Mouse (Mus musculus): ENCODE measurements at regions not wholly inside any gene's neighbourhood (a gene's known extent, or its start where the extent isn't known, plus 50 kb on each side); places are given as distances from the start of the nearest gene placed in this dataset.

DNA sequence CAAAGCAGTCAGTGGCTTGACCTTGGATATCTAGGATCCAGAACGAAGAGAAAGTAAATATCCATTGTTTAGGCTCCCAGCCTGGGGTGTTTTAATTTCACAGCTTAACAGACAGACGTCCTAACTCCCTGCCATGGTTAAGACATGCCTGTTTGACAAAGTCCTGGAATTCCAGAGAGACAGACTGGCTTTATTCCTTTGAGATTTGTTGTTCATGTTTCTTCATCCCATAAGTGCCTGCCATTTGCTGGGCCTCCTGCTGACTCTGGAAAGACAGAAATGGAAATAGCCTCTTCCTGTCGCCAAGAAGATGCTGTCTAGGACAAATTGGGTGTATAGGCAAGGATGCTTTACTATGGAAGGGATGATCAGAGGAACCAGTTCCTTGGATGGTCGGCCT lies 285.5 kb downstream of the Rnf144a start:
- H3K27me3 ChIP-seq (ENCODE audit: insufficient read depth, low read length): no peaks in the 10 kb centered on the region
- H3K9me3 ChIP-seq (ENCODE audit: low read length): no peaks in the 10 kb centered on the region
- no peaks in the 10 kb centered on the region; the same call in 1 of the 2 replicates for H3K4me1 ChIP-seq (replicated peaks; ENCODE audit: low read depth, low read length)
- no peak for TF ChIP-seq NANOG (IDR thresholded peaks at IDR 0.05; ENCODE audit: borderline replicate concordance, low read length)
- TF ChIP-seq CTCF (conservative IDR thresholded peaks at IDR 0.05; ENCODE audit: low read length): no peak
- no peak for TF ChIP-seq POU5F1 (IDR thresholded peaks at IDR 0.05; ENCODE audit: borderline replicate concordance, low read length)
- no peaks in the 10 kb centered on the region for H3K36me3 ChIP-seq (ENCODE audit: insufficient read depth, low read length)
- no peak overlapping the region for H3K4me3 ChIP-seq (replicated peaks; ENCODE audit: low read length)

DNA sequence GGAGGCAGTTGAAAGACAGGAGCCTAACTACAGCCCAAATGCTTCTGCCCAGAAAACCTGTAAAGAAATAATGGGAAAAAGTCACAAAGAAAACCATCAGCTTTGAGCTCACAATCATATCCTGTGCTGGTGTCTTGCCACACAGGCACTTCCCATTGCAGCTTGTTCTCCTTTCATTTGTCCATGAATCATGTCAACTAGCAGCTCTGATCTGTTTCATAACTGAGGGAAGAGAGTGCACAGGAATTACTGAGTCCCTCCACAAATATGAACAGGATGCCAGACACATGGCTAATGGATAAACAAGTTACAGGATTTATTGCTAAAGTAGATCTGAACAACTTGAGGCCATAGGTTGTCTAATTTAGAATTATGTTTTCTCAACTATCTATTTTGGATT lies 286.2 kb downstream of the Rnf144a start:
- no peaks in the 10 kb centered on the region for H3K27me3 ChIP-seq (ENCODE audit: insufficient read depth, low read length)
- H3K36me3 ChIP-seq (ENCODE audit: insufficient read depth, low read length): no peaks in the 10 kb centered on the region
- no peaks in the 10 kb centered on the region; the same call in 1 of the 2 replicates for H3K4me1 ChIP-seq (replicated peaks; ENCODE audit: low read depth, low read length)
- TF ChIP-seq NANOG (IDR thresholded peaks at IDR 0.05; ENCODE audit: borderline replicate concordance, low read length) (no peak), CTCF (conservative IDR thresholded peaks at IDR 0.05; ENCODE audit: low read length) (no peak), POU5F1 (IDR thresholded peaks at IDR 0.05; ENCODE audit: borderline replicate concordance, low read length) (no peak)
- no peak overlapping the region for H3K4me3 ChIP-seq (replicated peaks; ENCODE audit: low read length)
- H3K9me3 ChIP-seq (ENCODE audit: low read length): no peaks in the 10 kb centered on the region

DNA sequence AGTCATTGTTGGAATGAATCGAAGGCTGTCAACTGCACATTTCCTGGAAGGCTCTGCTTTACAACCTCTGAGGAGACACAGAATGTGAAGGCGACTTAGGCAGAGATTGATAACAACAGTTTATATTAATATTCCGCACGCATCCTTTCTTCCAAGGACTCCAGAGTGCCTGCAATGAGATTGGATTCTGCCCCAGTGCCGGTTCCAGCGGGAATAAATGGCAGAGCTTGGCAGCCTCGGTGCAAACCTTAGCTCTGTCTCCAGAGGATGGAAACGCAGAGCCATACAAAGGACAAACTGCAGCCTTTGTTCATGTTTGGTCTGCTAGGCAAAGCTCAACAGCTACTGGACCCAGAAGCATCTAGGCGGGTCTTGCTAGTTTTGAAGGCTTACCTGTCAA lies 288.8 kb downstream of the Rnf144a start:
- no peaks in the 10 kb centered on the region for H3K36me3 ChIP-seq (ENCODE audit: insufficient read depth, low read length)
- H3K9me3 ChIP-seq (ENCODE audit: low read length): no peaks in the 10 kb centered on the region
- H3K4me1 ChIP-seq (replicated peaks; ENCODE audit: low read depth, low read length): no peaks in the 10 kb centered on the region; the same call in 1 of the 2 replicates
- no peaks in the 10 kb centered on the region for H3K27me3 ChIP-seq (ENCODE audit: insufficient read depth, low read length)
- TF ChIP-seq CTCF (conservative IDR thresholded peaks at IDR 0.05; ENCODE audit: low read length) (no peak), POU5F1 (IDR thresholded peaks at IDR 0.05; ENCODE audit: borderline replicate concordance, low read length) (no peak), NANOG (IDR thresholded peaks at IDR 0.05; ENCODE audit: borderline replicate concordance, low read length) (no peak)
- no peak overlapping the region for H3K4me3 ChIP-seq (replicated peaks; ENCODE audit: low read length)

DNA sequence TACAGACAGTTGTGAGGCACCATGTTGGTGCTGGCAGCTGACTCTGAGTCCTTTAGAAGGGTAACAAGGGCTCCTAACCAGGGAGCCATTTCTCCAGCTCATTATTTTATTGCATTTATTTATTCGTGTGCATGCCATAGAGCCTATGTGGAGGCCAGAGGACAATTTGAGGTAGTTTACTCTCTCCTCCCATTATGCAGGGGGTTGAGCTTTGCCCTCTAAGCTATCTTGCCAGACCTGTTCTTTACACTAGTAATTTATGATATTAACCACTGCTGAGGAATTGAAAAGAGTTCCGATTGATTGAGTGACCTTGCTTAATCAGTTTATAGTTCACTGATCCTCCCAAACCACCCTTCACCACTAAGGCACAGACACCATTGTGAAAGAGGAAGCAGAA lies 290.8 kb downstream of the Rnf144a start:
- H3K36me3 ChIP-seq (ENCODE audit: insufficient read depth, low read length): no peaks in the 10 kb centered on the region
- no peak overlapping the region for H3K4me3 ChIP-seq (replicated peaks; ENCODE audit: low read length)
- H3K27me3 ChIP-seq (ENCODE audit: insufficient read depth, low read length): no peaks in the 10 kb centered on the region
- H3K4me1 ChIP-seq (replicated peaks; ENCODE audit: low read depth, low read length): no peaks in the 10 kb centered on the region; the same call in 1 of the 2 replicates
- H3K9me3 ChIP-seq (ENCODE audit: low read length): no peaks in the 10 kb centered on the region
- TF ChIP-seq POU5F1 (IDR thresholded peaks at IDR 0.05; ENCODE audit: borderline replicate concordance, low read length) (no peak), NANOG (IDR thresholded peaks at IDR 0.05; ENCODE audit: borderline replicate concordance, low read length) (no peak), CTCF (conservative IDR thresholded peaks at IDR 0.05; ENCODE audit: low read length) (no peak)

DNA sequence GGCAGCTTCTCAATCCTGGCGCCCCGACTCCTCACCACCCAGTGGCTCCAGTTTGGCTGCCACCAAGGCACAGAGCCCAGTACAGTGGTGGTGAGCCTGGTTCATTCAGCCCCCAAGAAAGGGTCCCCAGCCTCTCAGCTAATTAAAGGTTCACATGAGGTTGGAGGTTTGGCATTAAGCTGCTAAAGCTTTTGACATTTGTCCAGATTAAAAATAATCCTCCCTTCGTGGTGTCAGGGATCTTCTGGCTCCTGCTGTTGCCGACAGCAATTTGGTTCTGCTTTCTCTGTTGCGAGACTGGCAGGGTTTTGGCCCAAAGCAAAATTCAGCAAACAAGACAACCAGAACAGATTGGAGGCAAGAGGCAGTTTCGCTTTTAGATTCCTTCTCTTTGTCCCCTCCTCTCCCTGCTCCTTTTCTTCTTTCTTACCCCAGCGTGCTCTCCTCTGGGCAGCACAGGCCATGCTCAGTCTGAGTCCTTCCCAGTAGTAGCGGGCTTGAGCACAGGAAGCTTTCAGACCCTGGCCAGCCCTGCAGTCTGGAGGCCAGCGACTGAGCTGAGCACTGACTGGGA lies 299.6 kb downstream of the Rnf144a start:
- Histone ChIP-seq H3K27me3 (ENCODE audit: insufficient read depth, low read length) (no peaks in the 10 kb centered on the region), H3K4me3 (replicated peaks; ENCODE audit: low read length) (no peak overlapping the region), H3K9me3 (ENCODE audit: low read length) (no peaks in the 10 kb centered on the region), H3K4me1 (replicated peaks; ENCODE audit: low read depth, low read length) (no peaks in the 10 kb centered on the region), H3K36me3 (ENCODE audit: insufficient read depth, low read length) (no peaks in the 10 kb centered on the region)
- TF ChIP-seq NANOG (IDR thresholded peaks at IDR 0.05; ENCODE audit: borderline replicate concordance, low read length): no peak
- TF ChIP-seq CTCF (conservative IDR thresholded peaks at IDR 0.05; ENCODE audit: low read length): no peak
- TF ChIP-seq POU5F1 (IDR thresholded peaks at IDR 0.05; ENCODE audit: borderline replicate concordance, low read length): no peak

DNA sequence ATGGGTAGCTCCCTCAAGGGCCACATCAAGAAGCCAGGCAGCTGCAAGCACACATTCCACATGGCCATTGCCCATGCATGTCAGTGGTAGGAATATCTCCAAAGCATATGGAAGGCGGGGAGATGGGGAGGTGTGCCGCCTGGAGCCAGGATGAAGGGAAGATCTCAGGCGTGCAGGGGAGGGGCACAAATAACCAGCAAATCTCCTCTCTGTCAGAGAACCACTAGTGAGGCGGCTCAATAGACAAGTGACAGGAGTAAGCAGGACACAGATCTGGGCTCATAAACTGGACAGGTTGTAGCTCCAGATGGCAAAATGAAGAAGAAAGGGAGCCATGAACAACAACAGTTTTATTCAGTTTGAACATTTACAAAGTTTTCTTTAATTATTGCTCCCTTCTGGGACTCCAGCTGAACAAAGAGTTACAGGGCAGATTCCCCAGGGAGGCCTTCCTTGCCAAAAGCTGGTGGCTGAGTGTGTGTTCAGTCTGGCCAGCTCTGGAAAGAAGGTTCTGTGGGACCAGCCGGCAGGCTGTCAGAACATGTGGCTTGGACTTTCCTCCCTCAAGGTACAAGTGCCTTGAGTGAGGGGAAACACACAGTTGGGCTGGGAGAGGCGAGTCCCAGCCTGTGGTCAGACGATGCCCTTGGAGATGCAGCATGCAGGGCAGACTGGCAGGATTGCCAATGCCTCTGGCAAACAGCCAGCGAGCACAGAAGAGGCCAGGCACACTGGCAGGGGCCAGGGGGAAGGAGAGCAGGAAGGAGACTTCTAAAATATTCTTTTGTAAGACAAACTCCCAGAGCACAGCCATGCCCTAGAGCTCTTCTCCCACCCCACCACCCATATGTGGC lies 302.7 kb downstream of the Rnf144a start:
- H3K4me1 ChIP-seq (replicated peaks; ENCODE audit: low read depth, low read length): no peaks in the 10 kb centered on the region
- TF ChIP-seq POU5F1 (IDR thresholded peaks at IDR 0.05; ENCODE audit: borderline replicate concordance, low read length) (no peak), NANOG (IDR thresholded peaks at IDR 0.05; ENCODE audit: borderline replicate concordance, low read length) (no peak), CTCF (conservative IDR thresholded peaks at IDR 0.05; ENCODE audit: low read length) (no peak)

DNA sequence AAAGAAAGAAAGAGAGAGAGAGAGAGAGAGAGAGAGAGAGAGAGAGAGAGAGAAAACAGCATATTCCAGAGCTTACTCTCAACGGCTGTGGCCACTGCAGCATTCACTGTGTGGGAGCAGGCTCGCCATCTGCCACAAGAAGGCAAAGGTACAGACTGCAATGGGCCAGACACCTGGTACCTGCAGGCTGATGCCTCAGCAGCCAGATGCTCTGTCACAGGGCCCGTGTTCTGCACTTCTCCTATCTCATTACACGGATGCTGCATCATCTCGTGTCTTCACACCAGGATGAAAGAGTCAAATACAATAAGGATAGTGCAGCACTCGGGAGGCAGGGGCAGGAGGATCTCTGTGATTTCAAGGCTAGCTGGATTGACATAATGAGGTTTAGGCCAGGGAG lies 305.2 kb downstream of the Rnf144a start:
- H3K27me3 ChIP-seq (ENCODE audit: insufficient read depth, low read length): no peaks in the 10 kb centered on the region
- no peaks in the 10 kb centered on the region for H3K36me3 ChIP-seq (ENCODE audit: insufficient read depth, low read length)
- H3K4me1 ChIP-seq (replicated peaks; ENCODE audit: low read depth, low read length): no peaks in the 10 kb centered on the region
- no peak for TF ChIP-seq CTCF (conservative IDR thresholded peaks at IDR 0.05; ENCODE audit: low read length)
- no peak for TF ChIP-seq POU5F1 (IDR thresholded peaks at IDR 0.05; ENCODE audit: borderline replicate concordance, low read length)
- no peak for TF ChIP-seq NANOG (IDR thresholded peaks at IDR 0.05; ENCODE audit: borderline replicate concordance, low read length)
- no peak overlapping the region for H3K4me3 ChIP-seq (replicated peaks; ENCODE audit: low read length)
- H3K9me3 ChIP-seq (ENCODE audit: low read length): no peaks in the 10 kb centered on the region

More for the DNA sequence above, 302.7 kb downstream of the Rnf144a start:
- Histone ChIP-seq H3K36me3 (ENCODE audit: insufficient read depth, low read length) (no peaks in the 10 kb centered on the region), H3K4me3 (replicated peaks; ENCODE audit: low read length) (no peak overlapping the region), H3K27me3 (ENCODE audit: insufficient read depth, low read length) (no peaks in the 10 kb centered on the region), H3K9me3 (ENCODE audit: low read length) (no peaks in the 10 kb centered on the region)

DNA sequence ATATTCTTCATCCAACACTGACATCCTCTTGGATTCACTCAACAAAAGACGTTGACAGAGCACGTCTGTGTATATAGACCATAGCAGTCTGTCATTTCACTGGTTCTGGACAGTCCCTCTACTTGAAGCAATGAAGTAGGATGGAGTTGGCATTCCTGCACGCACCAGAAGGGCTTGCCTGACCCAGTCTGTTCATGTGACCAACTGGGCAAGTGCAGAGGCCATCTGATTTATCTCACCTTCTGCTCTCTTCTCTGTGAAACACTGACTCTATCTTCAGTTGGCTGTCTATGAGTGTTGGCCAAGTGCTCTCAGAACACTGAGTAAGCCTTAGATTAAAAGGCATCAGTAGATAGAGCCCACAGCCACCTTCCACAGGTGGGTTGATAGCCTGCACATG lies 310.7 kb downstream of the Rnf144a start:
- no peaks in the 10 kb centered on the region for H3K9me3 ChIP-seq (ENCODE audit: low read length)
- H3K36me3 ChIP-seq (ENCODE audit: insufficient read depth, low read length): no peaks in the 10 kb centered on the region
- TF ChIP-seq NANOG (IDR thresholded peaks at IDR 0.05; ENCODE audit: borderline replicate concordance, low read length): no peak
- TF ChIP-seq CTCF (conservative IDR thresholded peaks at IDR 0.05; ENCODE audit: low read length): no peak
- no peak for TF ChIP-seq POU5F1 (IDR thresholded peaks at IDR 0.05; ENCODE audit: borderline replicate concordance, low read length)
- H3K4me1 ChIP-seq (replicated peaks; ENCODE audit: low read depth, low read length): no peaks in the 10 kb centered on the region
- H3K27me3 ChIP-seq (ENCODE audit: insufficient read depth, low read length): no peaks in the 10 kb centered on the region
- H3K4me3 ChIP-seq (replicated peaks; ENCODE audit: low read length): no peak overlapping the region
